ENCODE assay signal across 8 mouse cellular contexts in the genomic region with DNA sequence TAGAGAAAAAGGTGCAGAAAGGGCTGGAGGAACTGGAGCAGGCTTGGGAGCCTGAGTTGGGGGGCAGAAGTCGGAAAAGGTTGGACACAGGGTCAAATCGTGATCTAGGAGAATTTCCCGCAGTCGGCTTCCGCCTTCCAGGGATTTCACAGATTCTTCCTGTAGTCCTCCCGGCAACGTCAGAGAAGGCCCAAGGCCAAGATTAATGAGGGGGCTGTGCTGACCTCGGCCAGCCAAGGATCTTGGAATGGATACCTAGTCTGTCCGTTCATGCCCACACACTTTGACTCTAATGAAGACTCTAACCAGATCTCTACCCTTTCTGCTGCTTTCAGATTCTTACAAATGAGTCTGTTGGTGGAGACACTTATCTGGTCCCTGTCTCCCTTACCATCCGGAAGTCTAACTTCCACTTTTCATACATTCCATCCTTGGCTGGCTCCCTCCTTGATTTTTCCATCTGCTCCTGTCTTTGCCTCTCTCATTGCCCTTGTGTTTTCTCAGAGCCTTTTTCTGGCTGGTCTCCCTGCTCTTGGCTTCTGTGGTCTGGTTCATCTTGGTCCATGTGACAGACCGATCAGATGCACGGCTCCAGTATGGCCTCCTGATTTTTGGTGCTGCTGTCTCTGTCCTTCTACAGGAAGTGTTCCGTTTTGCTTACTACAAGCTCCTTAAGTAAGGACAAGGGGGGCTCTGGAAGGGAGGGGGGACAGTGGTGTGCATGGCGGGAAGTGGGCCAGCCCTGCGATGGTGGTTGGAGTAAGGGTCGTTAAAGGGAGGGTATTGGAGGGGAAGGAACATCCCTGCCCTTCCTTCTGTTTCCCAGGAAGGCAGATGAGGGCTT. TPM values are rescaled to one million over a fixed set of nuclear protein-coding genes. Genes with fewer than 3 reads are reported as not detected.
DNase-seq lines count a peak whose midpoint lies in the region; ATAC-seq lines count a peak whose summit lies in the region.

No protein-coding gene starts in this region.

- DNase-seq in right cerebral cortex, adult 18-20 months: peak; percentile 23
- no peak for DNase-seq in right cerebral cortex, postnatal 14 days
- peak; percentile 51 for DNase-seq in hindbrain, embryonic 11.5 days (ENCODE audit: low spot score)
- peak; percentile 47 for DNase-seq in limb, embryonic 10.5 days (ENCODE audit: low spot score)
- DNase-seq in thymus, postnatal 25 days: peak; percentile 27

- peak overlapping the region; percentile 85 for H3K4me2 ChIP-seq in forebrain, embryonic 12.5 days
- peak overlapping the region; percentile 93 for H3K4me2 ChIP-seq in hindbrain, embryonic 11.5 days (replicated peaks; ENCODE audit: low read depth, low read length)
- H3K4me2 ChIP-seq in midbrain, embryonic 12.5 days (replicated peaks): peak overlapping the region; percentile 87

- no peaks in the 10 kb centered on the region for H3K9me3 ChIP-seq in forebrain, embryonic 12.5 days
- H3K9me3 ChIP-seq in hindbrain, embryonic 11.5 days (ENCODE audit: control insufficient read depth, low read length): no peaks in the 10 kb centered on the region
- H3K9me3 ChIP-seq in limb, embryonic 10.5 days (replicated peaks): no peaks in the 10 kb centered on the region
- no peaks in the 10 kb centered on the region for H3K9me3 ChIP-seq in midbrain, embryonic 12.5 days

- 19% methylated on average over 16 of the region's 16 CpGs for WGBS in forebrain, embryonic 12.5 days
- 18% methylated on average over 16 of the region's 16 CpGs for WGBS in hindbrain, embryonic 11.5 days
- WGBS in limb, embryonic 10.5 days: 16% methylated on average over 16 of the region's 16 CpGs
- WGBS in midbrain, embryonic 12.5 days: 22% methylated on average over 16 of the region's 16 CpGs

- H3K36me3 ChIP-seq in forebrain, embryonic 12.5 days (replicated peaks): peaks cover 8% of the 10 kb centered on the region
- no peaks in the 10 kb centered on the region for H3K36me3 ChIP-seq in hindbrain, embryonic 11.5 days (ENCODE audit: control insufficient read depth, insufficient read depth, low read length)
- peaks cover 28% of the 10 kb centered on the region for H3K36me3 ChIP-seq in limb, embryonic 10.5 days
- peaks cover 3% of the 10 kb centered on the region; the same call in 1 of the 2 replicates for H3K36me3 ChIP-seq in midbrain, embryonic 12.5 days

- H3K27ac ChIP-seq in brown adipose tissue, adult 24 weeks (replicated peaks; ENCODE audit: low read depth, low read length): peak overlapping the region; percentile 95
- H3K27ac ChIP-seq in forebrain, embryonic 12.5 days: 0 out of 2 replicates have a peak overlapping the region, but pooled peaks have one; percentile 31
- 0 out of 2 replicates have a peak overlapping the region, but pooled peaks have one; percentile 33 for H3K27ac ChIP-seq in hindbrain, embryonic 11.5 days (ENCODE audit: low read depth, low read length)
- H3K27ac ChIP-seq in limb, embryonic 10.5 days: peak overlapping the region; percentile 78
- peak overlapping the region; percentile 42 for H3K27ac ChIP-seq in midbrain, embryonic 12.5 days (replicated peaks)

- peak overlapping the region; percentile 82 for H3K4me3 ChIP-seq in brown adipose tissue, adult 24 weeks (ENCODE audit: insufficient read depth, low read depth, low read length)
- H3K4me3 ChIP-seq in forebrain, embryonic 12.5 days (replicated peaks): peak overlapping the region; percentile 69
- peak overlapping the region; percentile 70 for H3K4me3 ChIP-seq in hindbrain, embryonic 11.5 days (ENCODE audit: low read depth, low read length)
- peak overlapping the region; percentile 77 for H3K4me3 ChIP-seq in limb, embryonic 10.5 days
- peak overlapping the region; percentile 71 for H3K4me3 ChIP-seq in midbrain, embryonic 12.5 days

- H3K9ac ChIP-seq in forebrain, embryonic 12.5 days: peak overlapping the region; percentile 80
- H3K9ac ChIP-seq in hindbrain, embryonic 11.5 days (ENCODE audit: low read depth, low read length): peak overlapping the region; percentile 74
- H3K9ac ChIP-seq in midbrain, embryonic 12.5 days (replicated peaks): peak overlapping the region; percentile 72

- no peak for ATAC-seq in forebrain, embryonic 12.5 days (ENCODE audit: low FRiP score)
- 0 out of 2 replicates have a peak, but pooled peaks have one; percentile 2 for ATAC-seq in hindbrain, embryonic 11.5 days (ENCODE audit: low FRiP score)
- no peak; the same call in 1 of the 2 replicates for ATAC-seq in midbrain, embryonic 12.5 days (ENCODE audit: low FRiP score, low read depth)

- peaks cover 12% of the 10 kb centered on the region; the same call in 1 of the 2 replicates for H3K27me3 ChIP-seq in forebrain, embryonic 12.5 days
- H3K27me3 ChIP-seq in hindbrain, embryonic 11.5 days (ENCODE audit: control insufficient read depth, insufficient read depth, low read length): no peaks in the 10 kb centered on the region
- no peaks in the 10 kb centered on the region for H3K27me3 ChIP-seq in limb, embryonic 10.5 days (ENCODE audit: low read depth, poor library complexity, severe bottlenecking)
- peaks cover 18% of the 10 kb centered on the region for H3K27me3 ChIP-seq in midbrain, embryonic 12.5 days

- H3K4me1 ChIP-seq in brown adipose tissue, adult 24 weeks (ENCODE audit: control insufficient read depth, insufficient read depth, insufficient read length, low read length): peaks cover 7% of the 10 kb centered on the region
- peaks cover 24% of the 10 kb centered on the region for H3K4me1 ChIP-seq in forebrain, embryonic 12.5 days
- H3K4me1 ChIP-seq in hindbrain, embryonic 11.5 days (replicated peaks; ENCODE audit: control insufficient read depth, insufficient read depth, low read length): no peaks in the 10 kb centered on the region
- peaks cover 46% of the 10 kb centered on the region for H3K4me1 ChIP-seq in limb, embryonic 10.5 days
- H3K4me1 ChIP-seq in midbrain, embryonic 12.5 days: peaks cover 18% of the 10 kb centered on the region

RNA-seq across cellular contexts. Expression of a gene that starts 0.8 kb away (rescaled TPM):
- 75.1 and 82.8 TPM in 2 replicates for polyA plus RNA-seq in brown adipose tissue, adult 24 weeks (2012; ENCODE audit: insufficient read depth, insufficient read length, missing spikeins)
- polyA plus RNA-seq in forebrain, embryonic 12.5 days (2016; fragmentation: Nextera tagmentation; extraction: Ambion mirVana): 32.2 and 37.5 TPM in 2 replicates
- polyA plus RNA-seq in hindbrain, embryonic 11.5 days (2014; fragmentation: Nextera tagmentation; extraction: Ambion mirVana): 28.5 and 34.0 TPM in 2 replicates
- 24.3 and 24.5 TPM in 2 replicates for polyA plus RNA-seq in limb, embryonic 10.5 days (2016; fragmentation: Nextera tagmentation; extraction: Ambion mirVana)
- polyA plus RNA-seq in midbrain, embryonic 12.5 days (2016; fragmentation: Nextera tagmentation; extraction: Ambion mirVana): 29.7 and 33.8 TPM in 2 replicates

RNA-seq across cellular contexts. Expression of a gene that starts 2.7 kb away (rescaled TPM):
- 71.8 and 150 TPM in 2 replicates for polyA plus RNA-seq in brown adipose tissue, adult 24 weeks (2012; ENCODE audit: insufficient read depth, insufficient read length, missing spikeins)
- 8.4 and 10.1 TPM in 2 replicates for polyA plus RNA-seq in forebrain, embryonic 12.5 days (2016; fragmentation: Nextera tagmentation; extraction: Ambion mirVana)
- 11.0 and 11.2 TPM in 2 replicates for polyA plus RNA-seq in hindbrain, embryonic 11.5 days (2014; fragmentation: Nextera tagmentation; extraction: Ambion mirVana)
- polyA plus RNA-seq in limb, embryonic 10.5 days (2016; fragmentation: Nextera tagmentation; extraction: Ambion mirVana): 7.9 and 11.4 TPM in 2 replicates
- 10.2 and 12.4 TPM in 2 replicates for polyA plus RNA-seq in midbrain, embryonic 12.5 days (2016; fragmentation: Nextera tagmentation; extraction: Ambion mirVana)

RNA-seq across cellular contexts. Expression of a gene that starts 10.0 kb away (rescaled TPM):
- polyA plus RNA-seq in brown adipose tissue, adult 24 weeks (2012; ENCODE audit: insufficient read depth, insufficient read length, missing spikeins): 15.5 and 24.4 TPM in 2 replicates
- 26.3 and 32.1 TPM in 2 replicates for polyA plus RNA-seq in forebrain, embryonic 12.5 days (2016; fragmentation: Nextera tagmentation; extraction: Ambion mirVana)
- 26.5 and 27.8 TPM in 2 replicates for polyA plus RNA-seq in hindbrain, embryonic 11.5 days (2014; fragmentation: Nextera tagmentation; extraction: Ambion mirVana)
- 161 and 187 TPM in 2 replicates for polyA plus RNA-seq in limb, embryonic 10.5 days (2016; fragmentation: Nextera tagmentation; extraction: Ambion mirVana)
- 19.2 and 19.5 TPM in 2 replicates for polyA plus RNA-seq in midbrain, embryonic 12.5 days (2016; fragmentation: Nextera tagmentation; extraction: Ambion mirVana)

RNA-seq across cellular contexts. Expression of a gene that starts 12.5 kb away (rescaled TPM):
- 1.5 and 3.4 TPM in 2 replicates for polyA plus RNA-seq in brown adipose tissue, adult 24 weeks (2012; ENCODE audit: insufficient read depth, insufficient read length, missing spikeins)
- polyA plus RNA-seq in forebrain, embryonic 12.5 days (2016; fragmentation: Nextera tagmentation; extraction: Ambion mirVana): 4.1 and 4.9 TPM in 2 replicates
- 4.7 and 6.5 TPM in 2 replicates for polyA plus RNA-seq in hindbrain, embryonic 11.5 days (2014; fragmentation: Nextera tagmentation; extraction: Ambion mirVana)
- polyA plus RNA-seq in limb, embryonic 10.5 days (2016; fragmentation: Nextera tagmentation; extraction: Ambion mirVana): 8.8 and 10.5 TPM in 2 replicates
- 3.9 and 4.7 TPM in 2 replicates for polyA plus RNA-seq in midbrain, embryonic 12.5 days (2016; fragmentation: Nextera tagmentation; extraction: Ambion mirVana)

RNA-seq across cellular contexts. Expression of a gene that starts 23.2 kb away (rescaled TPM):
- 576 and 634 TPM in 2 replicates for polyA plus RNA-seq in brown adipose tissue, adult 24 weeks (2012; ENCODE audit: insufficient read depth, insufficient read length, missing spikeins)
- polyA plus RNA-seq in forebrain, embryonic 12.5 days (2016; fragmentation: Nextera tagmentation; extraction: Ambion mirVana): 328 and 348 TPM in 2 replicates
- 329 and 340 TPM in 2 replicates for polyA plus RNA-seq in hindbrain, embryonic 11.5 days (2014; fragmentation: Nextera tagmentation; extraction: Ambion mirVana)
- polyA plus RNA-seq in limb, embryonic 10.5 days (2016; fragmentation: Nextera tagmentation; extraction: Ambion mirVana): 357 and 376 TPM in 2 replicates
- 341 and 343 TPM in 2 replicates for polyA plus RNA-seq in midbrain, embryonic 12.5 days (2016; fragmentation: Nextera tagmentation; extraction: Ambion mirVana)

Comparison
In these comparisons a context has a peak if more than half of its experiments do, and no peak if none do; other contexts are left out.
1. H3K27ac ChIP-seq: peak in every context shown above with its lines; median percentile 95 in brown adipose tissue, adult 24 weeks; 78 in limb, embryonic 10.5 days; 42 in midbrain, embryonic 12.5 days; 33 in hindbrain, embryonic 11.5 days; 31 in forebrain, embryonic 12.5 days.